ENCODE assay signal across 8 mouse cellular contexts in the genomic region with DNA sequence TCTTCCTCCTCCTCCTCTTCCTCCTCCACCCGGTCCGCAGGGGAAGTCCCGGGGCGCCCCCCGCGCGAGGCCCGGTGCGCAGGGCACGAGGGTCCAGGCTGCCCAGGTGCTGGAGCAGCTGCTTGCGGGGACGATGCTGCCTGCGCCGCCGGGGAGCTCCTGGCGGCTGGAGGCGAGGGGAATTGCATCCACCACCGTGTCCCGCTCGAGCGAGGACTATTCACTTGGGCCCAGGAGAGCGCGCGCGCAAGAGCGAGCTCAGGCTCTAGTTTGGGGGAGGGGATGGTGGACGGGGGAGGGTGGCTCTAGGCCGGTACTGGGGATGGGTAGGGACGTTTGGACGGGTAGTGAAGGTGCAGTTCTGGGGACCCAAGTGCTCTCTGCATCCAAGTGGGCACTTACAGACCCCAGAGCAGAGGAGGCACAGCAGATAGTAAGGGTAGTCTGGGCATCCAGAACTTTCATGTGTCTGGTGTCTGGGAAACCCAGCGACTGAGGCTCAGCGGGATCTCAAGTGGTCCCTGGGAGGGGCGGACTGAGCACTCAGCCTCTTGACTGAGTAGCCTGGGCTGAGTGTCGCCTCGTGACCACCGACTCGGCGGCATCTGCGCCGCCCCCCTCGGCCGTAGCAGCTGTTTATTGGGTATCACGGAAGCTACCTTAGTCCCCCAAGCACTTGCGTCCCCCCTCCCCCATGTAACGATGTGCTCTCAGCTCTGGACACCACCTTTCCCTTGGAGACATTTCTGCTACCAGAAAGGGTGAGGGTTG. TPM values are rescaled to one million over a fixed set of nuclear protein-coding genes. Genes with fewer than 3 reads are reported as not detected.
A peak's percentile ranks its signal among the peaks of the same experiment; 100 is the strongest.
DNase-seq lines count a peak whose midpoint lies in the region; ATAC-seq and TF ChIP-seq lines count a peak whose summit lies in the region.

Gene Epha6, minus strand, starts transcription at position 471 of the 771 bp plus-strand sequence.

- H3K9ac ChIP-seq in kidney, postnatal 0 days (ENCODE audit: low read depth, low read length): no peak within 1 kb of the TSS
- peak within 1 kb of the TSS; percentile 75 for H3K9ac ChIP-seq in hindbrain, embryonic 14.5 days
- peak within 1 kb of the TSS; percentile 54 for H3K9ac ChIP-seq in limb, embryonic 13.5 days

- WGBS in kidney, postnatal 0 days: under 1% methylated on average over 41 of the region's 45 CpGs
- under 1% methylated on average over 38 of the region's 45 CpGs for WGBS in hindbrain, embryonic 14.5 days
- under 1% methylated on average over 45 of the region's 45 CpGs for WGBS in limb, embryonic 13.5 days

- DNase-seq in kidney, postnatal 0 days (ENCODE audit: low spot score): peak; percentile 27
- DNase-seq in kidney, postnatal 25 days: no peak
- peak; percentile 58 for DNase-seq in embryo, embryonic 10.5 days (ENCODE audit: low spot score)
- DNase-seq in hindbrain, embryonic 14.5 days (ENCODE audit: low spot score): peak; percentile 55
- DNase-seq in right cerebral cortex, postnatal 10 days (ENCODE audit: low spot score in 2 of 2): peak; percentile 63 to 74
- DNase-seq in adipocyte (ENCODE audit: low spot score): no peak

- H3K36me3 ChIP-seq in kidney, postnatal 0 days (ENCODE audit: insufficient read depth, low read length): no peaks in the 10 kb centered on the region
- no peaks in the 10 kb centered on the region for H3K36me3 ChIP-seq in hindbrain, embryonic 14.5 days (replicated peaks; ENCODE audit: control insufficient read depth, insufficient read depth)
- H3K36me3 ChIP-seq in limb, embryonic 13.5 days: no peaks in the 10 kb centered on the region

- TF ChIP-seq CTCF in kidney, postnatal 0 days (IDR thresholded peaks at IDR 0.05; ENCODE audit: low read depth): no peak

- peak within 1 kb of the TSS; percentile 21 for H3K4me3 ChIP-seq in kidney, postnatal 0 days (replicated peaks; ENCODE audit: low read depth, low read length)
- H3K4me3 ChIP-seq in hindbrain, embryonic 14.5 days (replicated peaks; ENCODE audit: low read length): peak within 1 kb of the TSS; percentile 58
- peak within 1 kb of the TSS; percentile 52 for H3K4me3 ChIP-seq in limb, embryonic 13.5 days

- ATAC-seq in kidney, postnatal 0 days (replicated peaks; ENCODE audit: low FRiP score, low read depth): peak; percentile 53
- peak; percentile 81 for ATAC-seq in hindbrain, embryonic 14.5 days (ENCODE audit: low FRiP score)
- ATAC-seq in limb, embryonic 13.5 days (ENCODE audit: low FRiP score, low read depth): peak; percentile 67
- no peak for ATAC-seq in inflammation-experienced regulatory T-cells, adult 6 months

- no peaks in the 10 kb centered on the region for H3K9me3 ChIP-seq in kidney, postnatal 0 days (replicated peaks; ENCODE audit: low read length)
- no peaks in the 10 kb centered on the region for H3K9me3 ChIP-seq in hindbrain, embryonic 14.5 days (ENCODE audit: control insufficient read depth, low read length)
- no peaks in the 10 kb centered on the region for H3K9me3 ChIP-seq in limb, embryonic 13.5 days

- peak within 1 kb of the TSS; percentile 54 for H3K4me2 ChIP-seq in kidney, postnatal 0 days (ENCODE audit: low read length)
- H3K4me2 ChIP-seq in hindbrain, embryonic 14.5 days (replicated peaks): peak within 1 kb of the TSS; percentile 83
- H3K4me2 ChIP-seq in limb, embryonic 13.5 days (replicated peaks): peak within 1 kb of the TSS; percentile 92

- peaks cover 14% of the 10 kb centered on the region; the same call in 1 of the 2 replicates for H3K4me1 ChIP-seq in kidney, postnatal 0 days (replicated peaks; ENCODE audit: insufficient read depth, low read length)
- H3K4me1 ChIP-seq in hindbrain, embryonic 14.5 days (replicated peaks; ENCODE audit: control insufficient read depth, insufficient read depth, low read length): 0 out of 2 replicates have a peak, but pooled peaks cover 8% of the 10 kb centered on the region
- H3K4me1 ChIP-seq in limb, embryonic 13.5 days: peaks cover 18% of the 10 kb centered on the region

- no peak within 1 kb of the TSS for H3K27ac ChIP-seq in kidney, postnatal 0 days
- peak within 1 kb of the TSS; percentile 80 for H3K27ac ChIP-seq in hindbrain, embryonic 14.5 days
- H3K27ac ChIP-seq in limb, embryonic 13.5 days: no peak within 1 kb of the TSS

- H3K27me3 ChIP-seq in kidney, postnatal 0 days (ENCODE audit: insufficient read depth, low read length): peaks cover 22% of the 10 kb centered on the region
- H3K27me3 ChIP-seq in hindbrain, embryonic 14.5 days (ENCODE audit: control insufficient read depth, insufficient read depth, low read length): no peaks in the 10 kb centered on the region; the same call in 1 of the 2 replicates
- peaks cover 43% of the 10 kb centered on the region for H3K27me3 ChIP-seq in limb, embryonic 13.5 days

RNA-seq across cellular contexts. Expression of gene Epha6, which starts in this region (rescaled TPM):
- polyA plus RNA-seq in kidney, postnatal 0 days (2015; fragmentation: Nextera tagmentation; extraction: Ambion mirVana): 0.08 TPM in 1 of 2 replicates, not detected in the other
- polyA plus RNA-seq in hindbrain, embryonic 14.5 days (2014; fragmentation: Nextera tagmentation; extraction: Ambion mirVana): 12.3 and 13.3 TPM in 2 replicates
- polyA plus RNA-seq in limb, embryonic 13.5 days (2015; fragmentation: Nextera tagmentation; extraction: Ambion mirVana): 0.45 and 0.51 TPM in 2 replicates
- polyA plus RNA-seq in inflammation-experienced regulatory T-cells, adult 6 months (2017; shearing (Covaris generic)): not detected

Comparison
In these comparisons a context has a peak if more than half of its experiments do, and no peak if none do; other contexts are left out.
1. Peak in DNase-seq, ATAC-seq, H3K4me3 ChIP-seq and H3K4me2 ChIP-seq in kidney, postnatal 0 days; RNA of the gene not detected or under 1 TPM.
2. Peak in ATAC-seq, H3K4me3 ChIP-seq, H3K9ac ChIP-seq and H3K4me2 ChIP-seq in limb, embryonic 13.5 days; RNA of the gene not detected or under 1 TPM.
3. DNase-seq: peak in embryo, embryonic 10.5 days (single experiment), hindbrain, embryonic 14.5 days (single experiment) and right cerebral cortex, postnatal 10 days (2 of 2); none in kidney, postnatal 25 days (0 of 2) and adipocyte (single experiment).
4. Peak in every context shown above with its lines, with median percentiles within 50 percentile points of each other: H3K4me2 ChIP-seq and H3K4me3 ChIP-seq.